Mouse (Mus musculus): ENCODE data around the gene Jade1.

Jade1 gene

GRCm38 (mm10) chr3:41551671-41552070, 3.9 kb upstream of the Jade1 start:
- DNase-seq (ENCODE audit: extremely low spot score) = no peak

- DNase-seq (ENCODE audit: extremely low spot score) = no peak
These were observed 2.6 kb upstream of the Jade1 start for GRCm38 (mm10) chr3:41552777-41553548.

GRCm38 (mm10) chr3:41553681-41554080, 1.9 kb upstream of the Jade1 start:
- no peak for DNase-seq (ENCODE audit: extremely low spot score)

- DNase-seq (ENCODE audit: extremely low spot score) = no peak
These were observed 753 bp upstream of the Jade1 start for GRCm38 (mm10) chr3:41554480-41555475.

- DNase-seq (ENCODE audit: extremely low spot score) = no peak
These were observed 1.1 kb downstream of the Jade1 start for GRCm38 (mm10) chr3:41556451-41557266.

- no peak for DNase-seq (ENCODE audit: extremely low spot score)
These were observed 1.9 kb downstream of the Jade1 start for GRCm38 (mm10) chr3:41557267-41557995.

GRCm38 (mm10) chr3:41560489-41560888, 5.0 kb downstream of the Jade1 start:
- no peak for DNase-seq (ENCODE audit: extremely low spot score)

- no peak for DNase-seq (ENCODE audit: extremely low spot score)
These were observed 6.3 kb downstream of the Jade1 start for GRCm38 (mm10) chr3:41561787-41562186.

GRCm38 (mm10) chr3:41563211-41563931, 7.8 kb downstream of the Jade1 start:
- peak; percentile 87 for DNase-seq (ENCODE audit: extremely low spot score)

- DNase-seq (ENCODE audit: extremely low spot score) = no peak
These were observed 8.5 kb downstream of the Jade1 start for GRCm38 (mm10) chr3:41563997-41564396.

GRCm38 (mm10) chr3:41564471-41565213, 9.1 kb downstream of the Jade1 start:
- DNase-seq (ENCODE audit: extremely low spot score) = peak; percentile 88

- peak; percentile 84 for DNase-seq (ENCODE audit: extremely low spot score)
These were observed 9.9 kb downstream of the Jade1 start for GRCm38 (mm10) chr3:41565410-41565823.

GRCm38 (mm10) chr3:41565955-41566354, 10.4 kb downstream of the Jade1 start:
- DNase-seq (ENCODE audit: extremely low spot score) = peak; percentile 84

- no peak for DNase-seq (ENCODE audit: extremely low spot score)
These were observed 14.4 kb downstream of the Jade1 start for GRCm38 (mm10) chr3:41569943-41570342.

GRCm38 (mm10) chr3:41572131-41572530, 16.6 kb downstream of the Jade1 start:
- no peak for DNase-seq (ENCODE audit: extremely low spot score)

- DNase-seq (ENCODE audit: extremely low spot score) = no peak
These were observed 17.4 kb downstream of the Jade1 start for GRCm38 (mm10) chr3:41572968-41573367.

- DNase-seq (ENCODE audit: extremely low spot score) = no peak
These were observed 18.7 kb downstream of the Jade1 start for GRCm38 (mm10) chr3:41574208-41574607.

- no peak for DNase-seq (ENCODE audit: extremely low spot score)
These were observed 19.3 kb downstream of the Jade1 start for GRCm38 (mm10) chr3:41574720-41575435.

- no peak for DNase-seq (ENCODE audit: extremely low spot score)
These were observed 20.4 kb downstream of the Jade1 start for GRCm38 (mm10) chr3:41575971-41576370.

Data from embryo, embryonic 9.5 days (tissue).